Mouse (Mus musculus): Measurements from ENCODE around the gene Mmp19.
"Not testable (repeated sequence)": the region's sequence is repeated elsewhere in the genome, so short reads cannot be mapped to it uniquely, and the experiment has no call there.

Mmp19 gene

DNA sequence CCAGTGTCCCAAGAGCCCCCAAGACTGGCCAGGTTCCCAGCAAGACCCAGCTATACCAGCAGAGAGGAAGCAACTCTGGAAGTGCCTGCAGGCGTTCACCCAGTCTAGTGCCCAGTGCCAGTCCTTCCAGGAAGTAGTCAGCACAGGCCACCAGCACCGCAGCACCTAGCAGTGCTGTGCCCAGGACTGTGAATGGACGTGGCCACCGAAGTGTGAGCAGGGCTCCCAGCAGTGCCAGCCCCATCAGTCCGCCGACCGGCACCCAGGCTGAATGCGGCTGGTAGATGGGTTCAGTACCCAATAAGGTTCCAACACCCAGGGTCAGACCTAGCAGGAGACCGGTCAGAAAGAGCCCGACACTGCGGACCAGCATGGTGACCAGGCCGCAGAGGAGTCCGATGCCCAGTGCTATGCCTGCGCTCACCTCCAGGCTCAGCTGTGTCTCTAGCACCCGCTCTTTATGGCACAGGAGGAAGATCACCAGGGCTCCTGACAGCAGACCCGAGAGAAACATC lies 11.3 kb downstream of the Mmp19 start:
- no peak for DNase-seq (ENCODE audit: low spot score in 2 of 2)

DNA sequence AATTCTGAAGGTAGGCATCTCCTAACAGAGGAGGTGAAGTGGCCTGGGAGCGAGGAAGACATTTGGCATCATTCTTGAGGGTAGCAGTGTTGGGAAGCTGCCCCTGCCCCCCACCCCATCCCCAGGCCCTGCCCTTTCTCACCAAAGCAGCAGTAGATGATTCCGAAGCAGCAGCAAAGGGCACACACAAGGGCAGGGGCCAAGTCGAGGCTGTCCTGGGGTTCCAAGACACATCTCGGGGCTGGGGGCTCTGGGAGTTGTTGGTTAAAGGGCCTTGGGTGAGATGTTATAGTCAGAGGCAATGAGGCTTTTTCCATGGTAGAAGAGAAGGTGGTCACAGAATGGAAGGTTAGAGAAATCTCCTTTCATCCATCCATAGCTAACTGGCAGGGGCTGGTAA lies 12.2 kb downstream of the Mmp19 start:
- DNase-seq (ENCODE audit: low spot score in 2 of 2) = no peak

DNA sequence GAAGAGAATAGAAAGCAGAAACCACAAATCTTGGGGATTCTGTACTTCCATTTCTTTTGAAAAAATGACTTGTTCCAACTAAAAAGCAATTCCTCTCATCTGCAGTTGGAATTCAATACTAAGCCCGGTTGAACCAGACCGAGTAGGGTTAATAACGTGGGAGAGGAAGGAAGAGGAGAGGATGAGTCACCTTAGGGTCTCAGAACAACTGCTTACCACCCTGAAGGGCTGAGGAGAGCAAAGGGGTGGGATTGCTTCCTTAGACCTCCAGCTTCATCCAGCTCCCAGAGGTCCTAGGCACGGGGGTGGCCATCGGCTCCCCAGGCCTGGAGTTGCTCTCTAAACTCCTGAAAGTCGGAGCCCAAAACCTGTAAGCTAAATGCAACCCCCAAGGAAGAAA lies 12.7 kb downstream of the Mmp19 start:
- no peak for DNase-seq (ENCODE audit: low spot score in 2 of 2)

DNA sequence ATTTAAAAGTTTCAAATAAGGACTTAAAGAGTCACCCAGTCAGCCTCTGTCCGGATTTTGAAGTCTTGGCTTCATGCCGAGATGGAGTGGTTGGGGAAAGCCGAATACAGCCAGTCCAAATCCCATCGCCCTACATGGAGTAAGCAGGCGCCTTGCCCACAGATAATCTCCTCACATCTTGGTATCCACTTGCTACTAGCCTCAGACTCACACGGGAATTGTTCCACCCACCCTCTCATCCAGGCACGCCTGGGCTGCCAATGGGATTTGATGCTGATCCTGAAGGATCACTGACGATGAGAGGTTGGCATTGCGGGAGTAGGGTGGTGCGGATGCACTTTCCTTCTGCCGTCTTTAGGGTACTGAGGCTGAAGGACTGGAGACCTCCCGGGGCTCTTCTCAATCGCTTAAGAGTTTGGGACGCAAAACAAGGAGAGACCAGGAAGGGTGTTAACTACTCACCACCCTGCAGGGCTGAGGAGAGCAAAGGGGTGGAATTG lies 13.1 kb downstream of the Mmp19 start, which contains the start of gene Dnajc14:
TSS of gene Dnajc14 (plus strand) at position 292 of the 500 bp plus-strand sequence.
- peak; percentile 66 to 80 for DNase-seq (ENCODE audit: low spot score in 2 of 2)

DNA sequence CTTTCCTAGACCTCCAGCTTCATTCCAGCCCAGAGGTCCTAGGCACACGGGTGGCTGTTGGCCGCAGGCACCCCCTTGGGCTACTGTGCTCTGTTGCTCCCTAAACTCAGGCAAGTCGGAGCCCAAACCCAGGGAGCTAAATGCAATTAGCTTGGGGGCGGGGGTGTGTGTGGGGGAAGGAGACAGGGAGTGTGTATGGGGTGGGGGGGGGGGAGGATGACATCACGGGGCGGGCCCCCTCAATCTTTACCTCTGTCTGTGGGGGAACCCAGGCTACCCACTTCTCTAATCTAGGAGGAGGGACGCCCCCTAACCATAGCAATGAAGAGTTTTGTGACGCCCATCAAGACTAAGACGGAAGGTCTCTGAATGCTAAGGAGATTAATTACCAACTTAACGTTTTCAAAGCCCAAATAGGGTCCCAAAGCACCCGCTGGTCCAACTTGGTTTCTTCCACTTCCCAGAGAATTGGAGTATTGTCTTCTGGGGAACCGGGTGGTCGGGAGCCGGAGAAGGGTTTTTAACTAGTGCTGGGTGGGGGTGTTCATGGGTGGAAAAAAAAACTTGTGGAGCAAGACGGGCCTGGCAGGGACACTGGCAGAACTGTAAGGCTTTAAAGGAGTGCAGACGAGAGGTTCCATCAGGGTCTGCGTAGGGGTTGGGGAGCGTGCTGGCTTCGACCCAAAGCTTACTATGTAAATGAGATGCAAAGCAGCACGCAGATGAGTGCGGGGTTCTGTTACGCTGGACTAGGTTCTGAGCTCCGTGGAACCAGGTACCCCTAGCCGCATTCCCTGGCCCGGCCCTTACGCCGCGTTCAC lies 13.8 kb downstream of the Mmp19 start, which contains the start of gene Tmem198b:
TSS of gene Tmem198b (minus strand) at position 100 of the 821 bp plus-strand sequence.
- peak; percentile 78 for DNase-seq (ENCODE audit: low spot score in 2 of 2)

DNA sequence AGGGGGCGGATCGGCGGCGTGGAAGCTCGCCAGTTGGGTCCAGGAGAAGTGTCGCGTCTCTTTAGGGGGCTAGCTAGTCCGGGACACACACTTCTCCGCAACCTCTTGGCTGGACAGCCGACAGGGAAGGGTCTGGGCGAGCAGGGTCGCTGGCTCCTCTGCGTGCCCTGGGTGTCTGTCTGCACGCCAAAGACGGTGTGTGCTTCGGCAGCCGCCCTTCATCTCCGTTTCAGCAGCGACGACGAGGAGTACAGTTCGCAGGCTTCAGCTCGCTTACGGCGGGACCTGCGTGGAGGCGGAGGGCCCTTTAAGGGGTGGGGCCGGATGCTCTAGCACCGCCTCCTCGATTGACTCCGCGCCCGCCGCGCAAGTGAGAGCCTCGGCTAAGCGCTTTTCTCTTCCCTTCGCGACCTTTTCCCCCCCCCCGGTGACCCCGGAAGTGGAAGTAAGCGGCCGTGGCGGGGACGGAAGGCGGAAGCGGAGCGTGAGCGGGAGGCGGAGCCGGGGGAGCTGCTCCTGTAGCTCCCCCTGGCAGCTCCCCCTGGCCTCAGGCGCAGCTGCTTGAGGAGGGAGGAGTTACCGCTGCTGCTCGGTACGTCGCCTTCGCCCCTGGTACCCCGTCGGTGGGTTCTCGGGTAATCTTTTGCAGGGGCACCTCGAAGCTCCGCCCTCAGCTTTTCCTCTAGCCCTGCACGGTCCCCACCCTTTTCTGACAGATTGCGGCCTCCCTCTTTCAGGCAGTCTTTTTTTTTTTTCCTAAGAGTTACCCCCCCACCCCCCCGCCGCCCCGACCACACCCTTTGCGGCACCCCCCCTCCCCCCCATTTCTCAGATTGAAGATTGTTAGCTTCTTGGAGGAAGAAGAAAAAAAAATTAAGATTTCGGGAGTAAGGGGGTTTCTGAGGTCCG lies 14.6 kb downstream of the Mmp19 start:
- peak; percentile 91 to 93 for DNase-seq (ENCODE audit: low spot score in 2 of 2)

DNA sequence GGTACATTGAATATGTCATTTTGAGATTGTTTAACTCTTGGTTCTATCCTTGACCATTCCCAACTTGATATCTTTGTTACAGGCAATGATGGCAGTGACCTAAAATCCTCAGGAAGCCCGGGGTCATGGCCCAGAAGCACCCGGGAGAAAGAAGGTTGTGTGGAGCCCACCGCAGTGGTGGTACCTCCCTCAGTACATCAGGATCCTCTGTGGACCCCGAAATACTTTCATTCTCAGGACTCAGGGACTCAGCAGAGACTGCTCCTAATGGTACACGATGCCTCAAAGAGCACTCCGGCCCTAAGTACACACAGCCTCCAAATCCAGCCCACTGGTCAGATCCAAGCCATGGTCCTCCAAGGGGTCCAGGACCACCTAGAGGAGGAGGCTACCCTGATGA lies 15.4 kb downstream of the Mmp19 start:
- no peak for DNase-seq (ENCODE audit: low spot score in 2 of 2)

DNA sequence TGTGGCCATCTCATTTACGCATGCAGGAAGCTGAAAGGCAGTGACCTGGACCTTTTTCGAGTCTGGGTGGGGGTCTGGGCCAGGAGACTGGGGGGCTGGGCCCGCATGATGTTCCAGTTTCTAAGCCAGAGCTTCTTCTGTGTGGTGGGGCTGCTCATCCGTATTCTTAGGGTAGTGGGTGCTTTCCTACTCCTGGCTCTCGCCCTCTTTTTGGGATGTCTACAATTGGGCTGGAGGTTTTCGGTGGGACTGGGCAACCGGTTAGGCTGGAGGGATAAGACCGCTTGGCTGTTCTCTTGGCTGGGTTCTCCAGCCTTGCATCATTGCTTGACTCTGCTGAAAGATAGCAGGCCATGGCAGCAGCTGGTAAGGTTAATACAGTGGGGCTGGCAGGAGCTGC lies 16.3 kb downstream of the Mmp19 start:
- DNase-seq (ENCODE audit: low spot score in 2 of 2) = no peak

DNA sequence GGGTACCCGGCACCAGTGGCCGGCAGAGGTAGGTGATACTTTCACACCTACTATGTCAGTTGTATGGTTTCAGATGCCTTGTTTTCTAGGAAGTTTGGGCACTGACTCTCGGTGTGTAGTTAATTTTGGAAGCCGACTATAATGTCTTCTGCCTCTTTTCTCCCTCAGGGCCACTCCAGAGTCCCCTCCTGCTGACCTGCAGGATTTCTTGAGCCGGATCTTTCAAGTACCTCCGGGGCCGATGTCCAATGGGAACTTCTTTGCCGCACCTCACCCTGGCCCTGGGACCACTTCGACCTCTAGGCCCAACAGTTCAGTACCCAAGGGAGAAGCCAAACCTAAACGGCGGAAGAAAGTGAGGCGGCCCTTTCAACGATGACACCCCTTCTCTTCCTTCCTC lies 26.3 kb downstream of the Mmp19 start, which contains the start of gene Sarnp:
TSS of gene Sarnp (plus strand) at position 301 of the 400 bp plus-strand sequence.
- no peak for DNase-seq (ENCODE audit: low spot score in 2 of 2)

DNA sequence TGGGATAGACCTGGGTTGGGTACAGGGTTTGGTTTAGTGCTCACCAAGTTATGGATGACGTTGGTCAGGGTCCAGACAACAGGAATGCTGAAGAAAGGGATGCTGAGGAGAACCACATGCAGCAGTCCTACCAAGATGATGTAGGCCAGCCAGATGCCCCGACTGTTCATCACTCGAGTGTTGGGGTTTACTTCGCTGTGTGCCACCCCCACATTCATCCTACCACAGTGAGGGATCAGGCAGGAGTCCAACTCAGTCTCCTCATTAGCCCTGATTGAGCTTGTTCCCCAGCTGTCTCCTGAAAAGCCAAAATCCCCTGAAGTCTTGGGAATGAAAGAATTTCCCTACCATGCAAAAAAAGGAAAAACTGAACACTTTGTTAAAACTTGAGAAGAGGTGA lies 29.5 kb downstream of the Mmp19 start:
- no peak for DNase-seq (ENCODE audit: low spot score in 2 of 2)

DNA sequence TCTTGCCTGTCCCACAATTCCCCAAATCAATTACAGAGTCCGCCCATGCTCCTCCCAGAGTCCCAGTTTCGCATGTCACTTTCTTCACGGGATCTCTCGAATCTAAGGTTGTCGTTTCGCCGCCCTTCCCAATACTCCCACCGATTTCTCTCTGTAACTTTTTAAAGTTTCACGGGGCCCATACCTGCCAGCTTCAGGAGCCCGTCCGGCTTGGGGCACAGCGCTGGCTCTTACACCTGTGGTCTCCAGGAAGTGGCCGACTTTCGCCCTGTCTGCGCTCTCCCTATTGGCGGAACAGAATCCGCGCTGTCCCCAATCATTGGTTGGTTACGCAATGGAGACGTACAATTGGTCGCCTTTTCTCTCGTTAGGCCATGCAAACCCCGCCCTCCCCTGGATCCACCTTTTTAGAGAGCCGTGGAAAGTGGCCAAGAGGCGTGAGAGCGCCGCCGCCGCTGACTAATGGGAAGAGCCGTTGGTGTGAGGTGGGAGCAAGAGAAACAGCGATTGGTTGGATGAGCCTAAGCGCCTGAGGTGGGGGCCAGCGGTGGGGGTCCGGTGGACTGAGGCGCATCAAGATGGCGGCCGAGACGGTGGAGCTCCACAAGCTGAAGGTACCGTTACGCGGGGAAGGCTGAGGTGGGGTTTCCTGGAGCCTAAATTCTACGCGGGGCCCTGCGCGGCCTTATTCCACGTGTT lies 30.8 kb downstream of the Mmp19 start, which contains the start of gene Ormdl2:
TSS of gene Ormdl2 (minus strand) at position 288 of the 699 bp plus-strand sequence.
- peak; percentile 99 for DNase-seq (ENCODE audit: low spot score in 2 of 2)

DNA sequence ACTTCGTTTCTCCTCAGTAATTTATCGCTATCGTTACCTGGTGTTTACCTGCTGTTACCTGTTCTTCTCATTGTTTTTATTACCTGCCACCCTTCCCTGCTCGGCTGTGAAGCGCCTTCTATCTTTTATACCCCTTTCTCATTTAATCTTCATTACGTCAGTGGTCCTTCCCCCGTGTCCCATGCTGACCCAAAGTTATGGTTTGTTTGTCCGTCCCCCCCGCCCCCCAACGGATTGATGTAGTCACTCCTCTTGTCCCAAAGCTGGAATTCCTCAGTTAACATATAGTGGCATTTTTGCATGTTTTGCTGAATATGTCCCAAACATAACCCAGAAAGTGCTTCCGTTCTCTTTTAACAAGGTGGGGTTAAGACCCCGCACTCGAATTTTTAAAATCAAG lies 31.4 kb downstream of the Mmp19 start:
- DNase-seq (ENCODE audit: low spot score in 2 of 2) = no peak

DNA sequence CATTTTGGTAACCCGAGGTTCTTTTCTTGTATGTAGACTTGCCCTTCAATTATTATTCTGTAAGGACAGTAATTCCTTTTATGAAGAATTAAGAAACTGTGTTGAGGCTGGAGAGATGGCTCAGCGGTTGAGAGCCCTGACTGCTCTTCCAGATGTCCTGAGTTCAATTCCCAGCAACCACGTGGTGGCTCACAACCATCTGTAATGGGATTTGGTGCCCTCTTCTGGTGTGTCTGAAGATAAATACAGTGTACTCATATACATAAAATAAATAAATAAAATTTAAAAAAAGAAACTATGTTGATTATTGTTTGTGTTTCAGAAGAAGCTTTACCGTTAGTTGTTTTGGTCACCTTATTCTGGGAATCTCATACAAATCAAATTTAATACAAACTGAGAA lies 32.4 kb downstream of the Mmp19 start:
- DNase-seq (ENCODE audit: low spot score in 2 of 2) = not testable (repeated sequence)

DNA sequence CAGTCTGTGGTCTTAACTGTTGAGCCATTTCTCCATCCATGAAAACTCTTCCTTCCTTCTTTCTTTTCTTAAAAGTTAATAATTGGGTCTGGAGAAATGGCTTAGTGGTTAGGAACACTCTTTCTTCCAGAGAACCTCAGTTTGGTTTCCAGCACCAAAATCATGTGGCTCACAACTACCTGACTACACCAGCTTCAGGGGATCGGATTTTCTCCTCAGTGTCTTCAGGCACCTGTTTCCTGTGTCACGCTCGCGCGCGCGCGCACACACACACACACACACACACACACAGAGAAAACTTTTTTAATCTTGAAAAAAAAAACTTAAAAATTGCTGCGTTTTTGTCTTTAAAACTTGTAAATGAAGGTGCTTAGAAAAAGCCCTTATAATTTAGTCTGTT lies 33.1 kb downstream of the Mmp19 start:
- DNase-seq (ENCODE audit: low spot score in 2 of 2) = no peak

DNA sequence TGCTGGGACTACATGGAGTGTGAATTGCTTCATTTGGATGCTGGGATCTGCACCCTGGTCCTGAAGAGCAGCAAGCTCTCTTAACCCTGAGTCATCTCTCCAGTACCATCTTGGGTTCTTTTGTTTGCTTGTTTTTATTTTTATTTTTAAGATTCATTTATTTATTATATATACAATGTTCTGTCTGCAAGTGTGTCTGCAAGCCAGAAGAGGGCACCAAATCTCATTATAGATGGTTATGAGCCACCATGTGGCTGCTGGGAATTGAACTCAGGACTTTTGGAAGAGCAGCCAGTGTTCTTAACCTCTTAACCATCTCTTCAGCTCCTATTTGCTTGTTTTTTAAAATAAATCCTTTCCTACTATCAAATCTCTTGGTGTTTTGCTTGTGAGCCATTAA lies 46.7 kb downstream of the Mmp19 start:
- no peak for DNase-seq (ENCODE audit: low spot score in 2 of 2)

DNA sequence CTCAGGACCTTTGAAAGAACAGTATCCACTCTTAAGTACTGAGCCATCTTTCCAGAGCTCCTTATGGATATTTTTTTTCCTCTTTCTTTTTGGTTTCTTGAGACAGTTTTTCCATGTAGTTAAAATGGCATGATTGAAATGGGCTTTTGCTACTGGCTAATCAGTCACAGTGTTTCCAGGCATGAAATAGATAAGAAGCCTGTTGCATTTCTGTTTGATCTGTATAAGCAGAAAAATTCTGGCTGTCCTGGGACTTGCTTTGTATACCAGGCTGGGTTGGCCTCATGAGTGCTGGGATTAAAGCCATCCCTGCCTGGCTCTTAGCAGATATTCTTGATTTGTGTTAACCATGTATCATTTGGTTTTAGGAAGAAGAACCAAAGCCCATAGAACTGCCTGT lies 48.7 kb downstream of the Mmp19 start:
- no peak for DNase-seq (ENCODE audit: low spot score in 2 of 2)

DNA sequence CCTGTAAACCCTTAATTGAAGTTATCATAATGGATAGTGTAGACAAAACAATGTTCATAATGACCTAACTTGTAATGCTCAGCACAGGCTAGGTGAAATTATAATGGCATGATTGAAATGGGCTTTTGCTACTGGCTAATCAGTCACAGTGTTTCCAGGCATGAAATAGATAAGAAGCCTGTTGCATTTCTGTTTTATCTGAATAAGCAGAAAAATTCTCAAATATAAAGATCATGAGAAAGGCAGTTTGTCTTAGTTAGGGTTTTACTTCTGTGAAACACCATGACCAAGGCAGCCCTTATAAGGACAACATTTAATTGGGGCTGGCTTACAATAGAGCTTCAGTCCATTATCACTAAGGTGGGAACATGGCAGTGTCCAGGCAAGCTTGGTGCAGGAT lies 49.9 kb downstream of the Mmp19 start:
- no peak for DNase-seq (ENCODE audit: low spot score in 2 of 2)

DNA sequence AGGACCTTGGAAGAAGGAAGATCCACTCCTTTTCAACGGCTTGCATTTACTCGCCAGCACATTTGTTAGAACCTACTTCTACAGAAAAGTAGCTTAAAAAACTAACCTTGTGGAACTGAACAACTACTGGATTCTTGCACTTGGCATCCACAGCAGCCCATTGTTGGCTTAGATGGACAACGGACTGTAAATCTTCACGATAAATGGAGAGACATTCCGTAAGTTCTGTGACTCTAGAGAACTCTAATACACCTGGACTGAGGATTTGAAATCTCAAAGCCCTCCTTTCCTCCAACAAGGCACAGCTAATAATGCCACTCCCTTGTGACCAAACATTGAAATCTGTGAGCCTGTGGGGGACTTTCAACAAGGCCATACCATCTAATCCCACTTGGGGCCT lies 52.5 kb downstream of the Mmp19 start:
- DNase-seq (ENCODE audit: low spot score in 2 of 2) = no peak

DNA sequence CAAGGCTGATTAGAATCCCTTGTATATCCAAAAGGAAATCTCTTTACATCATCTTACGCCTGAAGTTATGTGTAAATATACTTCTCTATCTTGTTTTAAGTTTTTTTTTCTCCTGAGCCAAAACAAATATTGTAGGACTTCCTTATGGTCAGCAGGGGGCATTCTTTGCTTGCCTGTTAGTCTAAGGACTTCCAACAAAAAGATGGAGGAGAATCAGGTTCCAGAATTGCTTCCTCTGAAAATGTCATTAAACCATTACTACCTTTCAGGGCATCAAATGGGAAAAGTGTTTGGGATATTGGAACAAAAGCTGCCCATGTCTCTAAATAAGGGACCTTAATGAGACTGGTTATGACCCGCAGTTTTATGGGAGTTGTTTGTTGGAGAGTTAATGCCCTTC lies 54.8 kb downstream of the Mmp19 start:
- no peak for DNase-seq (ENCODE audit: low spot score in 2 of 2)

DNA sequence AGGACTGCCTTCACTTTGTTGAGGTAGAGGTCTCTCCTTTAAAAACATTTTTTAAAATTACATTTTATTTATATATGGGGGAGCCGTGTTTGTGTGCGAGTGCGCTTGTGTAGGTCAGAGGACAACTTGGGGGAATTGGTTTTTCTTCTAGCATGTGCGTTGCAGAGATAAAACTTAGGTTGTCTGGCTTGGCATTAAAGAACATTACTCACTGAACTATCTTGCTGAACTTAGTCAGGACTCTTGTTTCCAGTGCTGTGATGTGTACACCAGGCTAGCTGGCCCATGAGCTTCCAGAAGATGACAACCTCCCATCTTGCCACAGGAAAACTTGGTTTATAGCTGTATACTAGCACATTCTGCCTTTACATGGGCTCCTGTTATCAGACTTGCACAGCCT lies 56.0 kb downstream of the Mmp19 start:
- DNase-seq (ENCODE audit: low spot score in 2 of 2) = no peak

DNA sequence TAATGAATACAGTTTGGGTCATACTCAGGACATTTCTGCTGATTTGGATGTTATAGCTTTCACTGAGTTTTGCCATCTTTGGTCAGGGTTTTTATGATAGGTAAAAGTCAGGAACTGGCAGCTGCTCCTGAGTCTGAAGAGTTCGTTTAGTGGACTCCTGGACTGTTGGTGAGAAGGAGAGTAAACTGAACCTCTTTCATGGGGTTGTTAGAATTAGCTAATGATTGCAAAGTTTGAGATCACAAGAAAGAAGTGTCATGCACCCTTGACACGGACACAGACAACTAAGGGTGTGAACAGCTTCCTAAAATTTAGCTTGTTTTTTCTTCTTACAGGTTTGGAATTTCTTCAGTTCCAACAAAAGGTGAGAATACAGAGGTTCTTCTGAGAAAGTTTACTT lies 57.7 kb downstream of the Mmp19 start:
- DNase-seq (ENCODE audit: low spot score in 2 of 2) = no peak

Measured in frontal cortex, postnatal 36 days (tissue).